In the genomic region with DNA sequence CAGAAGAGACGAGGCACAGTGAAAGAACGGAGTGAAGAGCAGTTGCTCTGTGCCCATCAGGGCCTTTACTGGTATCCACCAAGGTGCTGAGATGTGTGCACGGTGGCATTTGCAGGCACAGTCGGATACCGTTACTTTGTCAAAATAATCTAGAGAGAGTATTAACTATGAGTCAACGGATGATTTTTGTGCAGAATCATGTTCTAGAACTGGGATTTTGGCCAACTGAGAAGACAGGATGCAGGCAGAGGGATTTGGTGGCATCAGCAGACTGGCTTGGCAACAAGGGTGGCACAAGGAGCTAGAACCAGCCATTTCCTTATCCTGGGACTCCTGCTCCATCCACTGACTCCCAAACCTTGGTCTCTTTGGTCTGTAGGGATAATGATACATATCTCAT, we compare ENCODE assay signal across 14 mouse cellular contexts.
DNase-seq lines count a peak whose midpoint lies in the region; ATAC-seq lines count a peak whose summit lies in the region.
"Had no signal": no experiment of that assay in that cellular context is flagged by ENCODE, and none has a peak within 500 bp of the region (broad histone marks: within the 10 kb centered on the region; RNA-seq: fewer than 3 reads in every experiment).

No protein-coding gene starts in this region.

- no peak for DNase-seq in frontal cortex, postnatal 14 days (ENCODE audit: low spot score in 2 of 2)
- DNase-seq in layer of hippocampus, adult 9-11 months: peak; percentile 50
- no peak for DNase-seq in layer of hippocampus, postnatal 10 days (ENCODE audit: low spot score in 2 of 2)
- peak; percentile 52 for DNase-seq in cerebellum, adult 8-10 months
- peak; percentile 41 to 51 for DNase-seq in cerebellum, postnatal 36 days
- DNase-seq in adrenal gland, adult (ENCODE audit: inconsistent age in 2 of 2, low spot score in 1 of 2): no peak
- no peak for DNase-seq in MN1 (ENCODE audit: low spot score)
- DNase-seq: adrenal gland, postnatal 25 days; gastrocnemius, postnatal 10 days; heart, adult 11 months; right cerebral cortex, postnatal 25 days had no signal

- peak; percentile 36; the same call in 1 of the 2 replicates for ATAC-seq in frontal cortex, adult (ENCODE audit: low TSS enrichment)
- ATAC-seq: forebrain, embryonic 13.5 days; midbrain, embryonic 13.5 days had no signal

Comparison
In these comparisons a context has a peak if more than half of its experiments do, and no peak if none do; other contexts are left out.
1. DNase-seq: peak in layer of hippocampus, adult 9-11 months (single experiment), cerebellum, adult 8-10 months (single experiment) and cerebellum, postnatal 36 days (2 of 2); none in frontal cortex, postnatal 14 days (0 of 2), layer of hippocampus, postnatal 10 days (0 of 2), adrenal gland, adult (0 of 2) and MN1 (single experiment).